ENCODE assay signal across 9 mouse cellular contexts in the genomic region with DNA sequence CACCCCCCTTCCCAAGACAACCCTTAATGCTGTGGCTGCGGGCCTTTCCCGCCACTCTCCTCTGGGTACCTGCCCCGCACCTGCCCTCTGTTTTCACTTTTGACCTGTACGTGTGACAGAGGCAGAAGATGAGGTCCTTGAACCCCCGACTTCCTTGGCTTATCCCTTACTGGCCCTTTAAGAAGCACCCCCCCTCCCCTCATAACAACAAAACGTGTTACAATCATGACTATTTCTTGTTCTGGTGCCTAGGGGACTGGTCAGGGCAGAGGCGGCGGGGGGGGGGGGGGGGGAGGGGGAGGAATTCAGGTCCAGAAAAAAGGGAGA. TPM values are rescaled to one million over a fixed set of nuclear protein-coding genes. Genes with fewer than 3 reads are reported as not detected.
DNase-seq lines count a peak whose midpoint lies in the region; ATAC-seq and TF ChIP-seq lines count a peak whose summit lies in the region.
"Had no signal": no experiment of that assay in that cellular context is flagged by ENCODE, and none has a peak within 500 bp of the region (broad histone marks: within the 10 kb centered on the region; RNA-seq: fewer than 3 reads in every experiment).

No protein-coding gene starts in this region.

- H3K4me1 ChIP-seq in testis, adult 2 months (ENCODE audit: control insufficient read depth, insufficient read depth, low read length) = peaks cover 31% of the 10 kb centered on the region
- H3K4me1 ChIP-seq in limb, embryonic 14.5 days (ENCODE audit: control insufficient read depth, insufficient read depth, low read length) = peaks cover 24% of the 10 kb centered on the region
- H3K4me1 ChIP-seq in stomach, embryonic 16.5 days (ENCODE audit: control insufficient read depth, insufficient read depth, low read length) = peaks cover 27% of the 10 kb centered on the region

- H3K9me3 ChIP-seq in limb, embryonic 14.5 days (ENCODE audit: control insufficient read depth, low read length) = no peaks in the 10 kb centered on the region
- no peaks in the 10 kb centered on the region for H3K9me3 ChIP-seq in stomach, embryonic 16.5 days (replicated peaks; ENCODE audit: control insufficient read depth, low read length)

- DNase-seq in embryo, embryonic 10.5 days (ENCODE audit: low spot score) = peak; percentile 69
- no peak for DNase-seq in embryo, embryonic 11 days
- no peak for DNase-seq in testis, postnatal 14 days (ENCODE audit: low spot score)
- DNase-seq in limb, embryonic 14.5 days (ENCODE audit: low spot score) = no peak
- DNase-seq in left cerebral cortex, postnatal 14 days (ENCODE audit: low spot score in 2 of 2) = no peak
- no peak for DNase-seq in kidney, adult 8-10 months
- DNase-seq: gastrocnemius, postnatal 10 days had no signal

- no peak for TF ChIP-seq CTCF in testis, adult 2 months (IDR thresholded peaks at IDR 0.05; ENCODE audit: control insufficient read depth, insufficient read depth, insufficient replicate concordance, low read depth, low read length)

- WGBS in limb, embryonic 14.5 days = 0% methylated on average over 6 of the region's 8 CpGs
- WGBS in stomach, embryonic 16.5 days = under 1% methylated on average over 6 of the region's 8 CpGs

- peak overlapping the region; percentile 71 for H3K4me3 ChIP-seq in testis, adult 2 months (ENCODE audit: control insufficient read depth, low read depth, low read length)
- peak overlapping the region; percentile 85 for H3K4me3 ChIP-seq in limb, embryonic 14.5 days (replicated peaks; ENCODE audit: low read length)
- peak overlapping the region; percentile 86 for H3K4me3 ChIP-seq in stomach, embryonic 16.5 days (replicated peaks; ENCODE audit: low read length)

- no peaks in the 10 kb centered on the region for H3K36me3 ChIP-seq in testis, adult 2 months (ENCODE audit: control insufficient read depth, insufficient read depth, low read length)
- H3K36me3 ChIP-seq in limb, embryonic 14.5 days (ENCODE audit: control insufficient read depth, insufficient read depth, low read length) = peaks cover 39% of the 10 kb centered on the region
- H3K36me3 ChIP-seq in stomach, embryonic 16.5 days (ENCODE audit: control insufficient read depth, insufficient read depth, low read length) = peaks cover 14% of the 10 kb centered on the region

- intact Hi-C loops in left cerebral cortex, postnatal 14 days (cut with DNase I) = no loop called here

- H3K27me3 ChIP-seq in testis, adult 2 months (ENCODE audit: control insufficient read depth, insufficient read depth, low read length) = no peaks in the 10 kb centered on the region
- H3K27me3 ChIP-seq in limb, embryonic 14.5 days (ENCODE audit: control insufficient read depth, insufficient read depth, low read length) = peaks cover 17% of the 10 kb centered on the region
- H3K27me3 ChIP-seq in stomach, embryonic 16.5 days (ENCODE audit: control insufficient read depth, insufficient read depth, low read length) = no peaks in the 10 kb centered on the region

- no peak overlapping the region for H3K27ac ChIP-seq in testis, adult 2 months (ENCODE audit: control insufficient read depth, insufficient read depth, low read depth, low read length)
- no peak overlapping the region for H3K27ac ChIP-seq in limb, embryonic 14.5 days (replicated peaks; ENCODE audit: low read depth, low read length)
- peak overlapping the region; percentile 94 for H3K27ac ChIP-seq in stomach, embryonic 16.5 days (ENCODE audit: low read length)

- no peak for TF ChIP-seq POLR2A in testis, adult 2 months (IDR thresholded peaks at IDR 0.05; ENCODE audit: control insufficient read depth, low read depth, low read length)
- TF ChIP-seq POLR2A in limb, embryonic 14.5 days (IDR thresholded peaks at IDR 0.05; ENCODE audit: borderline replicate concordance, extremely low read depth, insufficient read depth, insufficient read length) = no peak

- H3K4me2 ChIP-seq in limb, embryonic 14.5 days (replicated peaks; ENCODE audit: low read depth, low read length, severe bottlenecking) = peak overlapping the region; percentile 63
- H3K4me2 ChIP-seq in stomach, embryonic 16.5 days (ENCODE audit: low read depth, low read length) = peak overlapping the region; percentile 94

- ATAC-seq in limb, embryonic 14.5 days (ENCODE audit: low FRiP score, low read depth) = no peak
- ATAC-seq in stomach, embryonic 16.5 days (ENCODE audit: insufficient read depth, low FRiP score) = no peak

- peak overlapping the region; percentile 85 for H3K9ac ChIP-seq in limb, embryonic 14.5 days (ENCODE audit: low read depth, low read length, severe bottlenecking)
- peak overlapping the region; percentile 92 for H3K9ac ChIP-seq in stomach, embryonic 16.5 days (ENCODE audit: low read length)

RNA-seq across cellular contexts. Expression of a gene that starts 1.1 kb away (rescaled TPM):
- polyA plus RNA-seq in testis, adult 2 months (2012; rRNA removed) = 7.4 and 8.2 TPM in 2 replicates
- polyA plus RNA-seq in limb, embryonic 14.5 days (2012; rRNA removed) = 28.6 and 36.0 TPM in 2 replicates
- polyA plus RNA-seq in limb, embryonic 14.5 days (2014; fragmentation: Nextera tagmentation; extraction: Ambion mirVana) = 4.9 and 6.1 TPM in 2 replicates
- polyA plus RNA-seq in stomach, embryonic 16.5 days (2015; fragmentation: Nextera tagmentation; extraction: Ambion mirVana) = 1.9 and 2.5 TPM in 2 replicates
- 10 to 100 TPM; 79.8 to 80.1 TPM for total RNA-seq in left cerebral cortex, postnatal 14 days (2021)

RNA-seq across cellular contexts. Expression of a gene that starts 21.3 kb away (rescaled TPM):
- polyA plus RNA-seq in testis, adult 2 months (2012; rRNA removed) = 17.6 and 17.7 TPM in 2 replicates
- polyA plus RNA-seq in limb, embryonic 14.5 days (2012; rRNA removed) = 11.7 and 13.3 TPM in 2 replicates
- 13.6 and 14.9 TPM in 2 replicates for polyA plus RNA-seq in limb, embryonic 14.5 days (2014; fragmentation: Nextera tagmentation; extraction: Ambion mirVana)
- polyA plus RNA-seq in stomach, embryonic 16.5 days (2015; fragmentation: Nextera tagmentation; extraction: Ambion mirVana) = 34.2 and 35.1 TPM in 2 replicates
- total RNA-seq in left cerebral cortex, postnatal 14 days (2021) = 10 to 100 TPM; 36.7 to 38.9 TPM

RNA-seq across cellular contexts. Expression of a gene that starts 34.8 kb away (rescaled TPM):
- 0.47 and 0.58 TPM in 2 replicates for polyA plus RNA-seq in testis, adult 2 months (2012; rRNA removed)
- polyA plus RNA-seq in limb, embryonic 14.5 days (2012; rRNA removed) = 6.6 and 9.2 TPM in 2 replicates
- 4.4 and 4.8 TPM in 2 replicates for polyA plus RNA-seq in limb, embryonic 14.5 days (2014; fragmentation: Nextera tagmentation; extraction: Ambion mirVana)
- 0.41 and 0.77 TPM in 2 replicates for polyA plus RNA-seq in stomach, embryonic 16.5 days (2015; fragmentation: Nextera tagmentation; extraction: Ambion mirVana)
- 10 to 100 TPM; 34.7 to 37.7 TPM for total RNA-seq in left cerebral cortex, postnatal 14 days (2021)

RNA-seq across cellular contexts. Expression of a gene that starts 36.0 kb away (rescaled TPM):
- 6.4 and 8.1 TPM in 2 replicates for polyA plus RNA-seq in testis, adult 2 months (2012; rRNA removed)
- 130 and 179 TPM in 2 replicates for polyA plus RNA-seq in limb, embryonic 14.5 days (2012; rRNA removed)
- polyA plus RNA-seq in limb, embryonic 14.5 days (2014; fragmentation: Nextera tagmentation; extraction: Ambion mirVana) = 18.1 and 21.5 TPM in 2 replicates
- 8.9 and 9.4 TPM in 2 replicates for polyA plus RNA-seq in stomach, embryonic 16.5 days (2015; fragmentation: Nextera tagmentation; extraction: Ambion mirVana)
- total RNA-seq in left cerebral cortex, postnatal 14 days (2021) = 10 to 100 TPM; 31.3 to 35.8 TPM

RNA-seq across cellular contexts. Expression of a gene that starts 38.9 kb away (rescaled TPM):
- polyA plus RNA-seq in testis, adult 2 months (2012; rRNA removed) = 102 and 104 TPM in 2 replicates
- polyA plus RNA-seq in limb, embryonic 14.5 days (2012; rRNA removed) = 368 and 421 TPM in 2 replicates
- 489 and 508 TPM in 2 replicates for polyA plus RNA-seq in limb, embryonic 14.5 days (2014; fragmentation: Nextera tagmentation; extraction: Ambion mirVana)
- polyA plus RNA-seq in stomach, embryonic 16.5 days (2015; fragmentation: Nextera tagmentation; extraction: Ambion mirVana) = 363 and 373 TPM in 2 replicates
- 100 to 1,000 TPM; 133 to 136 TPM for total RNA-seq in left cerebral cortex, postnatal 14 days (2021)
